Mouse (Mus musculus) lung, postnatal 10 days (tissue): ENCODE measurements around the gene Fbxl17.

Experiments
- DNase-seq: peaks from one replicate; pipeline ENCODE4 v3.0.0; 2021

The Fbxl17 gene

DNA sequence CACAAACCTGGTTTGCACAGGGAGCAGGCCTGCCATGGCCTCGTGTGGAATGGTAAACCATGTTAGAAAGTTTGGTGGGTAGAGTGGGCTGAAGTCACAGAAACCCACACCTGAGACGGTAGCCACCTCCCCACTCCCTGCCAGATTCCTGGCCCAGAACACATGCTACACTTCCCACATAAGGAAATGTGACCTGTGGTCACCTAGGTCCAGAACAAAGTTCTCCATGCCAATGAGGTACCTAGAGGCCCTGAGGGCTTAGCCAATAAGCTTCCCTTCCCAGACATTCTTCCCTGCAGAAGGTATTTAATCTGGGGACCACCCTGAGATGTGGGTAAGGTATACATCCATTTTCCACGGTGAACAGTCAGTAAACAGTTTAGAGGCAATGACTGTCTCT is 409.7 kb downstream of the Fbxl17 start:
- DNase-seq, result no peak

DNA sequence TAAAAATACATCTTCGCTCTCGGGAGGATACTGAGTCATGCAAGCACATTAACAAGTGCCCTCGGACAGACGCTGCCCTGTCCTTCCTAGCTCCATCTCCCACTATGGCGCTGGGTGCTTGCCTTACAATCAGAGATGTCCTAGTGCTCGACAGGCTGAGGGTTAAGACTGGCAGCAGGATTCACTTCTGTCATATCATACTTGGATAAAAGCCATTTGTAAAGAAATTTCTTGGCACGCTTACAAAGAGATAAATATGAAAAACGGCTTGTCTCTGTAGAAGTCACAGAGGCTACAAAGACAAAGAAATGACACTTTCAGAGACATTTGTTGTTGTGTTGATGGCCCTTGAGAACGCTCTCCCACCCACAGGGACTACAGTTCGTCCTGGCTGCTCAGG is 412.6 kb downstream of the Fbxl17 start:
- no peak for DNase-seq

DNA sequence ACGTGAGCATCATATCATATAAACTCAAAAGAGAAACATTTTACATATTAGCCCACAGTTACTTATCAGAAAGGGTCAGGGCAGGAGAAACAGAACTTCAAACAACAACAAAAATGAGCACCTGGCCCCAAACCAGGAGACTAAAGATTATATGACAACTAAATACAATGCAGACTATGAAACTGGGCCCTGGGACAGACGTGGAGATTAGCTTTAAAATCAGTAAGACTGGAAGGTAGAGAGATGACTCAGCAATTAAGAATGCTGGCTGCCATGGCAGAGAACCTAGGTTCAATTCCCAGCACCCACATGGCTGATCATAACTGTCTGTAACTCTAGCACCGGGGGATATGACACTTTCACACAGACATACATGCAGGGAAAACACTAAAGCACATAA is 413.3 kb downstream of the Fbxl17 start:
- no peak for DNase-seq

DNA sequence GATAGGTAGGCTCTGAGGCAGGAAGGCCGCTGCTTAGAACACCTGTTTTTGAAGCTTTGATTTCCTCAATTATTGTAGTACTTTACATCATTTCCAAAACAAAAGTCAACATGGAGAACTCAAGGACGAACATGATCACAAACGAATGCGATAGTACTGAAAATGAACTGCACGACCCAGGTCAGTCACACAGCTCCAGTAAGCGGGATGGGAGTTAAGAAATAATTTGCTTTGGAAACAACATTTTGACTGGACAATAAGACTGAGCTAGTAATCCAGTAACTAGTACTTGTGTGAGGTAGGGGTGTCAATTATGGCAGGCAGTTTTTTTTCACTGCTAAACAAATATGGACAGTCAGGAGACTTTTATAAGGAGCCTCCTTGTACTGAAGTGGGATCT is 414.6 kb downstream of the Fbxl17 start:
- DNase-seq, result no peak

DNA sequence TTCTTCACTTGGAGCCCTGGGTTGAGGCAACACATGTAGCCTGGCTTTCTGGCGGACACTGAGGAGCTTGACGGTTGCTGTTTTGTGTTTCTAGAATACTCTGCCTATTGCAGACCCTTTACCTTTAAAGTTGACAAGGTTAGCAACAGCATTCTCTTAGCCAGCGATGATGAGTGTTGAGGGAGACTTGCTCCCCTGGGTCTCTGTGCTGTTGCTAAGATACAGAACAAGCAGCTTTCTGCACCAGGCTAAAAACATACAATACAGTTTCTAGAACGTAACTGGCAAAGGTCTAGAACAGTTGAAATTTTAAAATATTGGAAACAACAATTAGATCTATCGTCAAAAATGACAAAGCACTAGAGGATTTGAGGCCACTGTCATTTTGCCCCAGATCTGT is 420.7 kb downstream of the Fbxl17 start:
- DNase-seq, result no peak

DNA sequence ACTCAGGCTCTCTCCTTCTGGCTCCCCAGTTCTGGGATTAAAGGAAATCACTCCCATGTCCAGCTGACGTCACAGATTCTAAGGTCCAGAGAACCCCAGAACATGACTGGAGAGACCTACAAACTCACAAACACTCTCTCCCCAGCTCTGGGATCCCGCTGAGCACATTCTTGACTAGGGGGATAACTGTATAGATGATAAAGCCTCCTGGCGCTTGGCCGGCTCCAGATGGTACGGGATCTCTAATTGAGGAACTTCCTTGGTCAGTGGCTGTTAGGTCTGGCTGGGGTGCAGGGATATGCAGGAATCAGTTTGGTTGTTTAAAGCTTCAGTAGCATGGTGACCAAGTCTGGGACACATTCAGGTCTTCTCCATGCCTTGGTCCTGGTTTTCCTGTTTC is 422.3 kb downstream of the Fbxl17 start:
- no peak for DNase-seq

DNA sequence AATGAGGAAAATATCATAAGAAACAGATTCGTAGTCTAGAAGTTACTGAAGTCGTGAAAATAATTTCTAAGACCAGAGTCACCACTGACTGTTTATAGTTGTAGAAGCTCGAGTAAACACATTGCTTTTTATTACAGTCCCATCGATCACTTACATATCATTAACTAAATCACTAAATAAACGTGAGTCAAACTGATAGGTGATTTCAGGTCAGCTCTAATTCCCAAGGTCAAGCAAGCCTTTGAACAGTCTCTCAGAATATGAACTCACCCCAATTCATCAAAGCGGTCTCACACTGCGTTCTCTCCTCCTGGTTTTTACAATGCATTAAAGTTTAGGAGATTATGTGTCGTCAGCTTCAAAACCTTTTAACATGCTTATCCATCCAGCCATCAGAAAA is 423.2 kb downstream of the Fbxl17 start:
- no peak for DNase-seq

DNA sequence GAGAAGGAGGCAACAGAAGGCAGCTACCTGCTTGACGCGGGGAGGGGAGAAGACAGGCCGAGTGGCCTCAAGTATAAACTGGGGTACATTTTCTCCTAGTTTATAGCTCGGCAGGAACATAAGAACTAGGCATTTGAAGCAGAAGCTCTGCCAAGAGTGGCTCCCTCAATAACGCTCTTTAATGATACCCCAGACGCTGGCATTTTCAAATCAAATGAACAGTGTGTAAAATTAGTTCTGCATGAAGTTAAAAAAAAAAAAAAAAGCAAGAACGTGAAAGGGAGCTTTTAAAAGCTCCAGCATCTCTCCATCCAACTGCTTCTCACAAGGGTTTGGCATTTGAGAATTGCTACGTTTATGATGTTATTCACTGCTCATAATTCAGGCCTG is 423.8 kb downstream of the Fbxl17 start:
- no peak for DNase-seq

DNA sequence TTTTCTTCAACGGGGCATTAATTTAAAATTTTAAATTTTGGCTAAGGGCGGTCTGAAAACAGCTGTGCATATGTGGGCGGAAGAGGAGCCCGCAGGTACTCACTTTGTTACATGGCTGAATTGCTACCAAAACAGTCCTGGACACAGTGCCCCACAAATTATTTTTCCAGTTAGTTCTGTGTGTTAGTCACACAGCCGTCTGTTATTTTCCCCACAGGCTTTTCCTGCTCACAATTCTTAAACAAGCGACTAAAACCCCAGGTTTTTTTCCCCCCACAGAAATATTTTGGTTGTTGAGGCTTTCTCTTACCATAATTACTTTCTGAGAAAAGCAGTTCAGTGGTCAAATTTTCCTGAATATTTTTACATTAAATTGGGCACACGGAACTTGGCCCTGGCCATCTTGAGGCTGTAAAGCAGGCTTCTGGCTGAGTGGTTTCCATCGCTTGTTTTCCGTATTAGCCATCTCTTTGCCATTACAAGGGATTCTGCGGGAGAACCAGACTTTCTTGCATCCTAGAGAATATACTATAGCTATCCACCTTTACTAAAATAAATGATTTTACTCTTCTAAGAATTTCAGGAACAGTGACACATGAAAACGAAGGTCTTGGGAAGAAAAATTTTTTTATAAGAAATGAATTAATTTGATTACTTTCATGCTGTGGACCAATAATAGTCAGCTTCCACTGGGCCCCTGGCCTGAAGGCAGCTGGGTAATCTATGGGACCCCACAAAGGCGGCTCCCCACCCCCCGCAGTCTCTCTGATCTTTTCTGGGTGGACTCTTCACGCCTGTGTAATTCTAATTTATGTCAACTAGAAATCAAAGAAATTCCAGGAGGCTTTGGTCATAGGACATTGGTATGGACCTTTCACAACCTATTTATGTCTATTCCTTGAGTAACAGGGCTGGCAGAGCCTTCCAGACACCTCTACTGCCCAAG is 424.5 kb downstream of the Fbxl17 start:
- DNase-seq, result no peak

DNA sequence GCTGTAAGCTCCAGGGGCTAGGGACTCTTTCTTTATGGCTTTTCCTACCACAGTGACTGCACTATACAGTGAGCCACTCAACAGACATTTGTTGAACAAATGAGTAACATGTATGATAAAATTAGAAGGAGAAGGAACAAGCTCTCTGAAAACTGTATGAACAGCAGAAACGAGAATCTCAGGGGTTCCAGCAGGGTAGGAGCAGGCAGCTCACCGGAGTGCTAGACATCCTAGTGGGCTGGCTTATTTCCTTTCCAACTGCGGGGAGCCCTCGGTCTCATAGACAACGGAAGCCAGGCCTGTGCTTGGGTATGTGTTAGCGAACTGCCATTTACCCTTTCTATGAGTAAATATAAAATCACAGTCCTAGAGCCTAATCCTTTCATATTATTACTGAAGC is 426.5 kb downstream of the Fbxl17 start:
- no peak for DNase-seq

DNA sequence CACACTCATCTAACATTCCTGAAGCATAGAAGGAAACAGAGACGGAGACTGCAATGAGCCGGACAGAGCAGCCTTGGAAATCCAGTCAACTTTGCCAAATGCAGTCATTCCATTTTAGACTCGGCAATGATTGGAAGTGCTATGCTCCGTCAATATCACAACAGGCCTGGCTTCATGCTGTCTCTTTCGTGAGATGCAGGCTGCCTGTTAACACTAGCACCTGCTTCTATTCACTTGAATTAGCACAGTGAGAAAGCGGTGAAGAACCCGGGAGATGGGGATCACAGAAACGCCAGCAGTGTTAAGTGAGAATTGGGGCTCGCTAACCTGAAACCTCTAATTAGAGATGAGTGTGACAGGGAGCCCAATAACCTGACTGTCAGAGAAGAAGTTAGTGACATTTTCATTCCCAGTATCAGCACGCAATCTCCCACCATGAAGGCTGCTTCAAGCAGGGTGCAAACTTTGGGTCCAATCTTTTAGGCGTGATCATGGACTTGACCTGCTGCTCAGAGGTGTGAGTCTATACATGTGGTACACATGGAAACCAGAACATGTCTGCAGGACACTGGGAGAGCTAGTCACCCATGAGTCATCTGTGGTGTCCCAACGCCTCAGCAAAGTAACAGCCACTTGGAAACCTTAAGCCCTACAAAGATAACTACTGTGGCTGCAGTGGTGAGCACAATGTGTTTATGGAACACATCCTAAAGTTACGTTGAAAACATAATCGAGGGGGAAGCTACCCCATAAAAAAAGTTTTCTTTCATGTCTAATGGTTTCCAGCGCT is 428.5 kb downstream of the Fbxl17 start:
- no peak for DNase-seq

DNA sequence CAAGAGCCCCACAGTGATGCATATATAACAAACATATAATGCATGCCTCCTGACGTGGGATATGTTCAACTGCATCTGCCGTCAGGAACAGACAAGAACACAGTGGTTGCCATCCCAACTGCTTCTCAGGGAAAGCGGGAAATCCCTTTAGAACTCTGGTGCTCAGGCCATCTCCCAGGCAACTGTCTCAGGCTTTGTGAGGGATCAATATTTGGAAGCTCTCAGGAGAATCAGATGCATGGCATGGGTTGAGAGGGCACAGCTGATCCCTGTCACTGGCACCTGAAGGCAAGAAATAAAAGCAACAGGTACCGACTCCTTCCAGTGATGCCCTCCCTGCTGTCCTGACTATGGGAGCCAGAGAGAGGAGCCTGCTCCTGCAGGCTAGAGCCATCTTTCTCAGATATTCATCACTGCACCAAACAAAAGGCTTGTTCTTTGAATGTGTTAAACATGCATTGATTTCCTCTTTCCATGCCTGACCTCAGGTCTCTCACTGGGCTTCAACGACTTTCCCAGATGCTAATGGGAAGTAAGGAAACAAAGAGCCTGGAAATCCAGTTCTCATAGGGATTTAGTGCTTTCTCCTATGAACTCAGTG is 429.6 kb downstream of the Fbxl17 start:
- no peak for DNase-seq

DNA sequence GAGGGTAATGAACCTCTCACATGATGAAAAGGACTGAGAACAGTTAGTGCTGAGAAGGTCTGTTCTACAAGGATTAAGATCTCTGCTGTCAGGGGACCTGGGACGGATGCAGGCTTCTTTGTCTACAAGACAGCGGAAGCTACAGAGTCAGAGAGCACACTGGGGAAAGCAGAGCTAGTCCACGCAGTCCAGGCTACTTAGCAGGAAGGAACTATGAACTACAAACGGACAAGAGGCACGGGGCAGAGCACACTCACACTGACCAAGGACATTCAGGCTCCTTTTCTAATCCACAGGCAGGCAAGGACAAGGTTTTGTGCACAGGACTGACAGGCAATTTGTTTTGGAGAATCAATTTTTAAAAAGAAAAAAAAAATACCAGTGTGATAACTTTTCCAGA is 437.0 kb downstream of the Fbxl17 start:
- DNase-seq, result no peak

DNA sequence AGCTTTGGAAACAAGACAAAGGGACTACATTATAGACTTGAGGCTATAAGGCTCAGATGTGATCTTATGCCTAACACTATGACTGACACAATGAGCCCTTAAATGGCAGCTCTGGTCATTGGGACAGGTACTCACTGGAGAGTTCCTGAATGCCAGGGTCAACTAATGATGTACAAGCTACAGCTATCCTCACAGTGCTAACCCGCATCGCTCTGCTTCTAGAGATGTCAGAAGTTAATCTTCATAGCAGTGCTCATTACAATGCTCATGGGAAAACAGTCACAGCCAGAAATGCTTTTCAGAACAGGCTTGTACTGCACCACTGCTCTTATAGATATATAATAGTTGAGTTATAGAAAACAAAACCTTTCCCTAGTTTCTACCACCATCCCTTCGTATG is 438.0 kb downstream of the Fbxl17 start:
- no peak for DNase-seq

DNA sequence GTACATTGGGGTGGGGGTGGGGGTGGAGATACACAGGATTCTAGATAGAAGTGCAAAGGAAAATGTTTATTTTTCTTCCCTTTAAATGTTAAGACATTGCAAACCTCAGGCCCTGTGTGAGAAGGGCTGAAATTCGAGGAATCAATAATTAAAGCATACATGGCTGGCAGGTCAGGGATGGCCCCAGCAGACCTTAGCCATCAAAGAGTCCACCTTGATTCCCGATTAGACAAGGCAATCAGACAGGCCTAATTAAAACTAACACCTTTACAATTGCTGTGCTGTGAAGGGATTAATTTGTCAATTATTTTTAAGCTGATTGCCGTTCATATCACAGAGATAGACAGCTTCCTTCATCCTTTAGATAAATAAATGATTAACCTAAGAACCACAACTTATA is 439.0 kb downstream of the Fbxl17 start:
- no peak for DNase-seq

DNA sequence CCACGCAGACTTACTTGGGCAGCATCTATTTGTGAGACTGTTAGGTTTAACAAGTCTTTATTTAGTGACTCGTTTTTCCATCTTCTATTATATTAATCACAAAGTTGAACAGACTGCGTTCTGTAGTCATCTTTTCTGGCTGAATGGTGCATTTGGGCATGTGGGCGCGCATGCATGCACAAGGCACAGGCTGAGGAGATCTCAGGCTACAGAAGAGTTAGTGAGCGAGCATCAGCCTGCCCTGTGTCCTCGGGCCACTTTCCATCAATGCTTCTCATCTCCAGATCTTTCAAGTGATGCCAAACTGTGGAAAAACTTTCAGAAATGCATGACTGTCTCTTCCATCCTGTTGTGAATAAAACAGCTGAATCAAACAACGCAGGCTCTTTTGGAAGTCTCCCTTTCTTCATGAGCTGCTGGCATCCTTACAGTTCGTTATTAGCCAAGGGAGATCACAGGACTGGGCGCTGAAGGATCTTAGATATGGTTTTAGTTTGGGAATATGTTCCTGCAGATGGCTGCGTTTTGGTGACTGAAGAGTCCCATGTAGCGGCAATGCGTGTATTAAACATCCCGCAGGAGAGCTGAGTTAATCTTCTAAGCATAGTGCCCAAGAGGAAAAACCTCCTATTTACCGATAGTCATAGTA is 442.0 kb downstream of the Fbxl17 start:
- DNase-seq, result peak; percentile 10

DNA sequence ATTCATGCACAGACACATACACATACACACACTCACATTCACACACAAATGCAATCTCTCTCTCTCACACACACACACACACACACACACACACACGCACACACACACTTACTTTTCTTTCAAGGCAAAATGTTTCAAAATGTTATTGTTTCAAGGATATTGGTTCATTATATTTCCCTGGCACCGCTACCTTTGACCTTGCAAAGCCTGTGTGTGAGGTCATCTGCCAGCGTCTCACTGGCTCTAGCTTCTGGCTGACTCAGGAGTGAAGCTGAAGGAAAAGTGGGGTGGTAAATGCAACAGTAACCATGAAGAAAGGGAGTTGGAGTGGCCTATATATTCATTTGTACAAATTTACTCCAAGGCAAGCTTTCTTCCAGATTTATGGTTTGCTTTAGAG is 442.8 kb downstream of the Fbxl17 start:
- DNase-seq, result no peak

DNA sequence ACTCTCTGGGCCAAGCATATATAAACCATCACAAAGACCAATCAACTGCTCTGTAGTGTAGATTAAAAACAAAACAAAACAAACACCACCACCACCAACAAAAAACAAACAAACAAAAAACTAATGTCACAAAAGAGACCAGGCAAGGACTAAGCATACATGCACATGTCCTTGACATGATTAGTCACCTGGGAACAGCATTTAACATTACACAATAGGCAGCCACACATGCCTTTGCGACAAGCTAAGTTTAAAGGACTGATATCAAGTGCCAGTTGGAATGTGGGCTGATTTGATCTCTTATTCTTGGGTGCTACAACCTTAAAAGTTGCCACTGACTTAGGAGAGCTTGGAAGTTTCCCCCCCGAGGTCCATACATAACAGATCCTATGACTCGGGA is 446.5 kb downstream of the Fbxl17 start:
- no peak for DNase-seq

DNA sequence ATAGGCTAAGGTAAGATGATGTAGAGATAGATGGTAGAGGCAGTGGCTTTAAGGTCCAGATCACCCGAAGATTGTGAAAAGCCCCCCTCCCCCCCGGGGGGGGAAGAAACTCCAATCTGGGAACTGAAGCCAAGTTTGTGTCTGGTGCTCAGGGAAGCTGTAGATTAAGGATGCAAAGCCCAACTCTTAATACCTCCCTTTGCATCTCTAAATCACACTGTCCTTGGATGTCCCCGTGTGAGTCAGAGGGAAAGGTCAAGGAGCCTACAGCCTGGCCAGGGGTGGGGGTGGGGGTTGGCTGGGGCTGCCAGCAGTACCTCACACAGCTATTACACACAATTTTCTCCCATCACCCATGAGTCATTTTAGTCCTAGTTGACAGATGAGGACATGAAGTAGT is 453.4 kb downstream of the Fbxl17 start:
- DNase-seq, result no peak

DNA sequence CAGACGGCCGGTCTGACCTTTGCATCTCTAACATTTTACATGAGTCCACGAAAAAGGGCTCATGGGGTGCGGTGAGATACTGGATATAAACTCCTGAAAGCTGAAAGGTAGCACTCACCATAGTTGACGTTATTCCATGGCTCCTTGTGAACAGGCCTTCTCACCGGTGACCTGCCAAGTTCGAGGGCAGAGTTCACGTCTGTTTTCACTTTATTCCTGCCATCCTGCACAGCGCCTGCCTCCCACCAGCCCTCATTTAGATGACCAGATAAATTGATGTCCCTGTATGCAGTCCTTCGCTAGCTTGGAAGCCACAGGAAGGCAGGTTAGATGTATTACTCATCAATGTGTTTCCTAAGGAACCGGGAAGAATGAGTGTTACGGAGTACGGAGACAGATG is 454.5 kb downstream of the Fbxl17 start:
- DNase-seq, result no peak

DNA sequence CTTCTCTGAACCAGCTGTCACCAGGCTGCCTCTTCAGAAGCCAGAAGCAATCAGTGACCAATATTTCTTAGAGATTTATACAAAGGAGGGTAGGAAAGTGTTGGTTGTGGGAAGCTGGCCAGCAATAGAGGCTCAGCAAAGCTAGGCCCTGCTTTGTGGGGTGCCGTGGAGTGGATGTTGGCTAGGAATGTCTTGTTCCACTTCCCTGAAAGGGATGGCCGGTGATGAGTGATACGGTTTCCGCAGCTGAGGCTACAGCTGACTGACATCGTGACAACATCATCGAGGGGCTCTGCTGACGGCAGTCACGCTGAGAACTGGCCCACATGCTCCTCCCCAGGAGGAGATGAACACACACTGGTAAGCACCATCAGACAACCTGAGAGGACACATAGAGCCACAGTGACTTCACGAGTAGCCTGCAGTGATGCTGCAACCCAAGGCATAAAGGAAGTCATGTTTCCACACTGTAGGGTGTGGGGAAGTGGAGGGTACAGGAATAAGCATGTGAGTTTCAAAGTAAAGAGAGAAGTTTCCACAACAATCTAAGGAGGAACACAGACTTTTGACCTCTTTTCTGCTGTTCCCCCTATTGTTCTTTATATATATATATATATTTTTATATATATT is 456.7 kb downstream of the Fbxl17 start:
- no peak for DNase-seq

DNA sequence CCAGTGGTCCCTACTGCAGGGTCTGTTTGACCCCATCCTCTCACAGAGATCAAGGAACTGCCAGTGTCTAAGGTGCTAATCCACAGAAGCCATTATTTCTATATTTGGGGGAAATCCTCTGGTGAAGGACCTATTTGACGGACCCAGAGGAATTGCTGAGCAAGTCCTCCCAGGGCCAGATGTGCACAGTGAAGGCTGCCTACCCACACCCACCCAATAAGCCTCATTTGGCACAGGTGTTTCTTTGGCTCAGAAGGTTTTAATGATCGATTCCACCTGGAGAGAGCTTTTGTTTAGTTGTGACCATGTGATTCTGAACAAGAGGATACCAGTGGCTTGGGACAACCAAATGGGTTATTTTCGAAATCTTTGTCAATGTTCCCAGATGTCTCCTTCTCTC is 462.3 kb downstream of the Fbxl17 start:
- no peak for DNase-seq

DNA sequence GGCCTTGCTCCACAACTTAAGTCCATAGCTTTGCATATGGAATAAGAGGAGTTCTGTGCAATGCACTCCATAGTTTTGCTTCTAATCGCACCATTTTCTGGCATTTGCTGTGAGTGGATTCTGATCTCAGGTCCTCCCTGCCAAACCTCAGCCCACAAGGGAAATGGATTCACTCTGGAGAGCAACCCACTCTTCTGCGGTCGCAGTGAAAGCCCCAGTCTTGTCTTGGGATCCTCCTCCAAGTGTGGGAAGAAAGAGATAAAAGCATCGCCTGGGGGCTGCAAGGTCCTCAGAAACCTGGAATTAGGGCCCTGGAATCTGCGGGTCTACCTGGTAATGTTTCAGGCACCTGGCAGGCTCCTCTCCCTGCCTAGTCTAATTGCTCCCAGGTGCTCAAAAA is 466.7 kb downstream of the Fbxl17 start:
- DNase-seq, result no peak
